Mouse (Mus musculus): Measurements from ENCODE around the gene Eif5a.

- TF ChIP-seq CTCF (conservative IDR thresholded peaks at IDR 0.05; ENCODE audit: insufficient read depth, insufficient read length, low read depth, low read length) (no peak), POLR2A (IDR thresholded peaks at IDR 0.05; ENCODE audit: low read depth, low read length) (no peak)
These were observed 6.8 kb downstream of the Eif5a start for GRCm38 (mm10) chr11:69914917-69915430.

All from kidney, adult 2 months (tissue).